Comparison of ENCODE assay signal across 8 mouse cellular contexts in genomic region chr9:104337183-104337931, GRCm38 (mm10). TPM values are rescaled to one million over a fixed set of nuclear protein-coding genes. Genes with fewer than 3 reads are reported as not detected.
DNase-seq lines count a peak whose midpoint lies in the region; ATAC-seq lines count a peak whose summit lies in the region.

TSS of gene Acpp (minus strand) at chr9:104337748.

- H3K4me1 ChIP-seq in forebrain, embryonic 13.5 days, result peaks cover 10% of the 10 kb centered on the region
- H3K4me1 ChIP-seq in liver, embryonic 15.5 days (replicated peaks), result no peaks in the 10 kb centered on the region

- peak within 1 kb of the TSS; percentile 55 for H3K4me2 ChIP-seq in forebrain, embryonic 13.5 days
- peak within 1 kb of the TSS; percentile 39 for H3K4me2 ChIP-seq in liver, embryonic 15.5 days

- H3K9me3 ChIP-seq in forebrain, embryonic 13.5 days (replicated peaks), result no peaks in the 10 kb centered on the region
- no peaks in the 10 kb centered on the region for H3K9me3 ChIP-seq in liver, embryonic 15.5 days (replicated peaks)

- ATAC-seq in forebrain, embryonic 13.5 days, result peak; percentile 21; the same call in 1 of the 2 replicates
- ATAC-seq in inflammation-experienced regulatory T-cells, adult 6 months, result peak; percentile 86
- no peak for ATAC-seq in liver, embryonic 15.5 days (ENCODE audit: insufficient read depth)

- DNase-seq in 416B (ENCODE audit: low read depth) (peak; percentile 16), WW6 (ENCODE audit: low read depth, low spot score) (peak; percentile 61)
- peak; percentile 28 for DNase-seq in neural tube, embryonic 10.5 days (ENCODE audit: extremely low spot score, low spot score)
- DNase-seq in thymus, postnatal 0 days (ENCODE audit: low spot score), result peak; percentile 70
- DNase-seq in cerebellum, adult 11 months, result no peak

- H3K27ac ChIP-seq in forebrain, embryonic 13.5 days, result no peak within 1 kb of the TSS; the same call in 1 of the 2 replicates
- no peak within 1 kb of the TSS; the same call in 1 of the 2 replicates for H3K27ac ChIP-seq in liver, embryonic 15.5 days (replicated peaks)

- peak within 1 kb of the TSS; percentile 14; the same call in 1 of the 2 replicates for H3K9ac ChIP-seq in forebrain, embryonic 13.5 days
- H3K9ac ChIP-seq in liver, embryonic 15.5 days, result no peak within 1 kb of the TSS

- H3K27me3 ChIP-seq in forebrain, embryonic 13.5 days, result no peaks in the 10 kb centered on the region
- H3K27me3 ChIP-seq in liver, embryonic 15.5 days, result no peaks in the 10 kb centered on the region

- H3K4me3 ChIP-seq in forebrain, embryonic 13.5 days, result peak within 1 kb of the TSS; percentile 2; the same call in 1 of the 2 replicates
- H3K4me3 ChIP-seq in liver, embryonic 15.5 days (replicated peaks), result peak within 1 kb of the TSS; percentile 27

- no peaks in the 10 kb centered on the region for H3K36me3 ChIP-seq in forebrain, embryonic 13.5 days (ENCODE audit: poor library complexity, severe bottlenecking)
- H3K36me3 ChIP-seq in liver, embryonic 15.5 days (replicated peaks), result no peaks in the 10 kb centered on the region

- WGBS in forebrain, embryonic 13.5 days, result 23% methylated on average over 18 of the region's 18 CpGs
- WGBS in liver, embryonic 15.5 days (ENCODE audit: insufficient replicate concordance), result 13% methylated on average over 18 of the region's 18 CpGs

RNA-seq across cellular contexts. Expression of gene Acpp, which starts in this region (rescaled TPM):
- 0.14 TPM in 1 of 2 replicates, not detected in the other for polyA plus RNA-seq in forebrain, embryonic 13.5 days (2015; fragmentation: Nextera tagmentation; extraction: Ambion mirVana)
- polyA plus RNA-seq in inflammation-experienced regulatory T-cells, adult 6 months (2017; shearing (Covaris generic)), result 1 to 10 TPM; 2.3 to 6.1 (median 2.3) TPM
- 0.54 and 0.69 TPM in 2 replicates for polyA plus RNA-seq in liver, embryonic 15.5 days (2015; fragmentation: Nextera tagmentation; extraction: Ambion mirVana)
- polyA plus RNA-seq in thymus, postnatal 0 days (2015; fragmentation: Nextera tagmentation; extraction: Ambion mirVana), result 5.7 and 6.3 TPM in 2 replicates

Comparison
In these comparisons a context has a peak if more than half of its experiments do, and no peak if none do; other contexts are left out.
1. Peak in ATAC-seq, H3K4me3 ChIP-seq, H3K9ac ChIP-seq and H3K4me2 ChIP-seq in forebrain, embryonic 13.5 days; RNA of the gene not detected or under 1 TPM.